Mouse (Mus musculus): Measurements from ENCODE around the gene Srsf9. TPM values are rescaled to one million over a fixed set of nuclear protein-coding genes. Genes with fewer than 3 reads are reported as not detected.

Gene Srsf9
- 320 and 334 TPM in 2 replicates for polyA plus RNA-seq (2014; fragmentation: Nextera tagmentation; extraction: Ambion mirVana)

- Histone ChIP-seq H3K4me3 (ENCODE audit: low read length) (peak within 1 kb of the TSS; percentile 80), H3K4me1 (ENCODE audit: control insufficient read depth, insufficient read depth, low read length) (peaks cover 15% of the 10 kb centered on the region), H3K9ac (ENCODE audit: low read depth, low read length) (peak within 1 kb of the TSS; percentile 88), H3K4me2 (replicated peaks; ENCODE audit: low read depth, low read length) (peak within 1 kb of the TSS; percentile 49), H3K27me3 (ENCODE audit: control insufficient read depth, insufficient read depth, low read length) (no peaks in the 10 kb centered on the region), H3K9me3 (ENCODE audit: control insufficient read depth, low read length) (no peaks in the 10 kb centered on the region), H3K27ac (ENCODE audit: low read depth, low read length) (peak within 1 kb of the TSS; percentile 91), H3K36me3 (ENCODE audit: control insufficient read depth, insufficient read depth, low read length) (peaks cover 20% of the 10 kb centered on the region)
- WGBS, result under 1% methylated on average over 77 of the region's 97 CpGs
- peak; percentile 93 for ATAC-seq (ENCODE audit: low FRiP score, low TSS enrichment)
These were observed at the start of gene Srsf9 for GRCm38 (mm10) chr5:115326875-115327609. Srsf9 (plus strand) TSS chr5:115327177.

GRCm38 (mm10) chr5:115278053-115278452, 48.9 kb upstream of the Srsf9 start:
- H3K4me1 ChIP-seq (ENCODE audit: control insufficient read depth, insufficient read depth, low read length), result peaks cover 8% of the 10 kb centered on the region
- no peak overlapping the region for H3K4me2 ChIP-seq (replicated peaks; ENCODE audit: low read depth, low read length)
- H3K27ac ChIP-seq (ENCODE audit: low read depth, low read length), result no peak overlapping the region
- no peaks in the 10 kb centered on the region for H3K27me3 ChIP-seq (ENCODE audit: control insufficient read depth, insufficient read depth, low read length)
- no peak overlapping the region for H3K9ac ChIP-seq (ENCODE audit: low read depth, low read length)
- H3K4me3 ChIP-seq (ENCODE audit: low read length), result no peak overlapping the region
- no peak for ATAC-seq (ENCODE audit: low FRiP score, low TSS enrichment)
- no peaks in the 10 kb centered on the region for H3K9me3 ChIP-seq (ENCODE audit: control insufficient read depth, low read length)
- no peaks in the 10 kb centered on the region for H3K36me3 ChIP-seq (ENCODE audit: control insufficient read depth, insufficient read depth, low read length)
- WGBS, result 86% methylated on average over 1 of the region's 1 CpGs

- ATAC-seq (ENCODE audit: low FRiP score, low TSS enrichment), result no peak
- peaks cover 6% of the 10 kb centered on the region for H3K36me3 ChIP-seq (ENCODE audit: control insufficient read depth, insufficient read depth, low read length)
- H3K9me3 ChIP-seq (ENCODE audit: control insufficient read depth, low read length), result no peaks in the 10 kb centered on the region
- no peak overlapping the region for H3K27ac ChIP-seq (ENCODE audit: low read depth, low read length)
- H3K9ac ChIP-seq (ENCODE audit: low read depth, low read length), result no peak overlapping the region
- H3K4me2 ChIP-seq (replicated peaks; ENCODE audit: low read depth, low read length), result no peak overlapping the region
- no peaks in the 10 kb centered on the region for H3K27me3 ChIP-seq (ENCODE audit: control insufficient read depth, insufficient read depth, low read length)
- peaks cover 5% of the 10 kb centered on the region for H3K4me1 ChIP-seq (ENCODE audit: control insufficient read depth, insufficient read depth, low read length)
- H3K4me3 ChIP-seq (ENCODE audit: low read length), result no peak overlapping the region
- WGBS, result 60% methylated on average over 2 of the region's 2 CpGs
These were observed 48.2 kb upstream of the Srsf9 start for GRCm38 (mm10) chr5:115278785-115279184.

GRCm38 (mm10) chr5:115279226-115280049, 47.5 kb upstream of the Srsf9 start, which contains the start of gene Coq5:
Coq5 (plus strand) TSS chr5:115279666.
- Histone ChIP-seq H3K4me2 (replicated peaks; ENCODE audit: low read depth, low read length) (peak within 1 kb of the TSS; percentile 82), H3K4me3 (ENCODE audit: low read length) (peak within 1 kb of the TSS; percentile 97), H3K9ac (ENCODE audit: low read depth, low read length) (peak within 1 kb of the TSS; percentile 77), H3K27ac (ENCODE audit: low read depth, low read length) (peak within 1 kb of the TSS; percentile 59; the same call in 1 of the 2 replicates), H3K27me3 (ENCODE audit: control insufficient read depth, insufficient read depth, low read length) (no peaks in the 10 kb centered on the region), H3K36me3 (ENCODE audit: control insufficient read depth, insufficient read depth, low read length) (peaks cover 12% of the 10 kb centered on the region), H3K9me3 (ENCODE audit: control insufficient read depth, low read length) (no peaks in the 10 kb centered on the region), H3K4me1 (ENCODE audit: control insufficient read depth, insufficient read depth, low read length) (peaks cover 5% of the 10 kb centered on the region)
- ATAC-seq (ENCODE audit: low FRiP score, low TSS enrichment), result peak; percentile 68
- WGBS, result 4% methylated on average over 45 of the region's 45 CpGs

- Histone ChIP-seq H3K9me3 (ENCODE audit: control insufficient read depth, low read length) (no peaks in the 10 kb centered on the region), H3K27ac (ENCODE audit: low read depth, low read length) (no peak overlapping the region), H3K4me3 (ENCODE audit: low read length) (peak overlapping the region; percentile 97), H3K27me3 (ENCODE audit: control insufficient read depth, insufficient read depth, low read length) (no peaks in the 10 kb centered on the region), H3K4me1 (ENCODE audit: control insufficient read depth, insufficient read depth, low read length) (peaks cover 5% of the 10 kb centered on the region), H3K9ac (ENCODE audit: low read depth, low read length) (peak overlapping the region; percentile 77), H3K4me2 (replicated peaks; ENCODE audit: low read depth, low read length) (peak overlapping the region; percentile 82), H3K36me3 (ENCODE audit: control insufficient read depth, insufficient read depth, low read length) (peaks cover 19% of the 10 kb centered on the region)
- WGBS, result 7% methylated on average over 17 of the region's 17 CpGs
- ATAC-seq (ENCODE audit: low FRiP score, low TSS enrichment), result no peak; the same call in 1 of the 2 replicates
These were observed 46.8 kb upstream of the Srsf9 start for GRCm38 (mm10) chr5:115280050-115280687.

- Histone ChIP-seq H3K9me3 (ENCODE audit: control insufficient read depth, low read length) (no peaks in the 10 kb centered on the region), H3K27ac (ENCODE audit: low read depth, low read length) (no peak overlapping the region), H3K9ac (ENCODE audit: low read depth, low read length) (no peak overlapping the region), H3K4me1 (ENCODE audit: control insufficient read depth, insufficient read depth, low read length) (peaks cover 5% of the 10 kb centered on the region), H3K4me3 (ENCODE audit: low read length) (no peak overlapping the region), H3K36me3 (ENCODE audit: control insufficient read depth, insufficient read depth, low read length) (peaks cover 32% of the 10 kb centered on the region), H3K4me2 (replicated peaks; ENCODE audit: low read depth, low read length) (no peak overlapping the region), H3K27me3 (ENCODE audit: control insufficient read depth, insufficient read depth, low read length) (no peaks in the 10 kb centered on the region)
- WGBS, result 88% methylated on average over 3 of the region's 3 CpGs
- no peak for ATAC-seq (ENCODE audit: low FRiP score, low TSS enrichment)
These were observed 42.2 kb upstream of the Srsf9 start for GRCm38 (mm10) chr5:115284735-115285134.

GRCm38 (mm10) chr5:115294173-115294572, 32.8 kb upstream of the Srsf9 start:
- Histone ChIP-seq H3K4me2 (replicated peaks; ENCODE audit: low read depth, low read length) (no peak overlapping the region), H3K9me3 (ENCODE audit: control insufficient read depth, low read length) (no peaks in the 10 kb centered on the region), H3K27me3 (ENCODE audit: control insufficient read depth, insufficient read depth, low read length) (no peaks in the 10 kb centered on the region), H3K27ac (ENCODE audit: low read depth, low read length) (no peak overlapping the region), H3K4me1 (ENCODE audit: control insufficient read depth, insufficient read depth, low read length) (peaks cover 11% of the 10 kb centered on the region), H3K36me3 (ENCODE audit: control insufficient read depth, insufficient read depth, low read length) (peaks cover 67% of the 10 kb centered on the region), H3K4me3 (ENCODE audit: low read length) (no peak overlapping the region), H3K9ac (ENCODE audit: low read depth, low read length) (no peak overlapping the region)
- no peak for ATAC-seq (ENCODE audit: low FRiP score, low TSS enrichment)
- WGBS, result 90% methylated on average over 8 of the region's 8 CpGs

- Histone ChIP-seq H3K4me2 (replicated peaks; ENCODE audit: low read depth, low read length) (no peak overlapping the region), H3K4me1 (ENCODE audit: control insufficient read depth, insufficient read depth, low read length) (peaks cover 14% of the 10 kb centered on the region), H3K27me3 (ENCODE audit: control insufficient read depth, insufficient read depth, low read length) (no peaks in the 10 kb centered on the region), H3K36me3 (ENCODE audit: control insufficient read depth, insufficient read depth, low read length) (peaks cover 53% of the 10 kb centered on the region), H3K9me3 (ENCODE audit: control insufficient read depth, low read length) (no peaks in the 10 kb centered on the region), H3K4me3 (ENCODE audit: low read length) (no peak overlapping the region), H3K27ac (ENCODE audit: low read depth, low read length) (no peak overlapping the region), H3K9ac (ENCODE audit: low read depth, low read length) (no peak overlapping the region)
- WGBS, result 85% methylated on average over 10 of the region's 10 CpGs
- no peak for ATAC-seq (ENCODE audit: low FRiP score, low TSS enrichment)
These were observed 30.6 kb upstream of the Srsf9 start for GRCm38 (mm10) chr5:115296347-115296746.

Data from kidney, embryonic 14.5 days (tissue).